Mouse (Mus musculus): Measurements from ENCODE around the gene Lnpk. TPM values are rescaled to one million over a fixed set of nuclear protein-coding genes. Genes with fewer than 3 reads are reported as not detected.

Gene Lnpk
- total and polyA plus RNA-seq, 2 experiments, result 1.9 to 8.3 TPM

GRCm38 (mm10) chr2:74488443-74488842 is 90.8 kb downstream of the Lnpk start:
- Histone ChIP-seq H3K27ac (replicated peaks; ENCODE audit: insufficient read depth, low read depth, low read length) (no peak overlapping the region), H3K9ac (ENCODE audit: low read depth, low read length) (no peak overlapping the region), H3K79me2 (ENCODE audit: control insufficient read depth, insufficient read depth, low read length) (no peaks in the 10 kb centered on the region), H3K4me1 (ENCODE audit: control insufficient read depth, insufficient read depth, low read length) (no peaks in the 10 kb centered on the region), H3K36me3 (ENCODE audit: control insufficient read depth, insufficient read depth, low read length) (no peaks in the 10 kb centered on the region), H3K4me3 (ENCODE audit: insufficient read depth, low read depth, low read length) (no peak overlapping the region), H3K27me3 (ENCODE audit: control insufficient read depth, insufficient read depth, low read length) (no peaks in the 10 kb centered on the region)
- TF ChIP-seq CTCF (IDR thresholded peaks at IDR 0.05; ENCODE audit: low read depth, low read length) (no peak), POLR2A (IDR thresholded peaks at IDR 0.05; ENCODE audit: extremely low read depth, insufficient read depth, low read length) (no peak)
- DNase-seq (ENCODE audit: extremely low read depth, low read depth, low spot score), result no peak
- 82% methylated on average over 7 of the region's 7 CpGs for WGBS

- H3K9ac ChIP-seq (ENCODE audit: low read depth, low read length), result no peak overlapping the region
- 75% methylated on average over 10 of the region's 10 CpGs for WGBS
- DNase-seq (ENCODE audit: extremely low read depth, low read depth, low spot score), result no peak
- no peaks in the 10 kb centered on the region for H3K4me1 ChIP-seq (ENCODE audit: control insufficient read depth, insufficient read depth, low read length)
- no peak for TF ChIP-seq CTCF (IDR thresholded peaks at IDR 0.05; ENCODE audit: low read depth, low read length)
- TF ChIP-seq POLR2A (IDR thresholded peaks at IDR 0.05; ENCODE audit: extremely low read depth, insufficient read depth, low read length), result no peak
- no peaks in the 10 kb centered on the region for H3K36me3 ChIP-seq (ENCODE audit: control insufficient read depth, insufficient read depth, low read length)
- no peaks in the 10 kb centered on the region; the same call in 1 of the 2 replicates for H3K27me3 ChIP-seq (ENCODE audit: control insufficient read depth, insufficient read depth, low read length)
- H3K4me3 ChIP-seq (ENCODE audit: insufficient read depth, low read depth, low read length), result no peak overlapping the region
- H3K79me2 ChIP-seq (ENCODE audit: control insufficient read depth, insufficient read depth, low read length), result no peaks in the 10 kb centered on the region
- no peak overlapping the region for H3K27ac ChIP-seq (replicated peaks; ENCODE audit: insufficient read depth, low read depth, low read length)
Measured at GRCm38 (mm10) chr2:74482651-74483050, 96.6 kb downstream of the Lnpk start.

GRCm38 (mm10) chr2:74482086-74482485 is 97.1 kb downstream of the Lnpk start:
- Histone ChIP-seq H3K27me3 (ENCODE audit: control insufficient read depth, insufficient read depth, low read length) (no peaks in the 10 kb centered on the region; the same call in 1 of the 2 replicates), H3K4me1 (ENCODE audit: control insufficient read depth, insufficient read depth, low read length) (no peaks in the 10 kb centered on the region), H3K4me3 (ENCODE audit: insufficient read depth, low read depth, low read length) (no peak overlapping the region), H3K79me2 (ENCODE audit: control insufficient read depth, insufficient read depth, low read length) (no peaks in the 10 kb centered on the region), H3K36me3 (ENCODE audit: control insufficient read depth, insufficient read depth, low read length) (no peaks in the 10 kb centered on the region), H3K27ac (replicated peaks; ENCODE audit: insufficient read depth, low read depth, low read length) (no peak overlapping the region), H3K9ac (ENCODE audit: low read depth, low read length) (no peak overlapping the region)
- no peak for TF ChIP-seq CTCF (IDR thresholded peaks at IDR 0.05; ENCODE audit: low read depth, low read length)
- TF ChIP-seq POLR2A (IDR thresholded peaks at IDR 0.05; ENCODE audit: extremely low read depth, insufficient read depth, low read length), result no peak
- DNase-seq (ENCODE audit: extremely low read depth, low read depth, low spot score), result no peak
- WGBS, result 87% methylated on average over 10 of the region's 10 CpGs

Other genes starting within 250 kb of the Lnpk start
- gene Evx2, start 80.1 kb upstream of the Lnpk start, total RNA-seq (2014; rRNA removed), result not detected in 2 replicates
- not detected in 2 replicates for gene Evx2, start 80.1 kb upstream of the Lnpk start, polyA plus RNA-seq (2012; rRNA removed)
- not detected in 2 replicates for gene Hoxd13, start 88.9 kb upstream of the Lnpk start, total RNA-seq (2014; rRNA removed)
- not detected in 2 replicates for gene Hoxd13, start 88.9 kb upstream of the Lnpk start, polyA plus RNA-seq (2012; rRNA removed)
- not detected in 2 replicates for gene Hoxd12, start 95.6 kb upstream of the Lnpk start, total RNA-seq (2014; rRNA removed)
- gene Hoxd12, start 95.6 kb upstream of the Lnpk start, polyA plus RNA-seq (2012; rRNA removed), result not detected in 2 replicates
- not detected in 2 replicates for gene Hoxd11, start 100.1 kb upstream of the Lnpk start, total RNA-seq (2014; rRNA removed)
- gene Hoxd11, start 100.1 kb upstream of the Lnpk start, polyA plus RNA-seq (2012; rRNA removed), result not detected in 2 replicates
- not detected in 2 replicates for gene Hoxd10, start 112.5 kb upstream of the Lnpk start, total RNA-seq (2014; rRNA removed)
- gene Hoxd10, start 112.5 kb upstream of the Lnpk start, polyA plus RNA-seq (2012; rRNA removed), result not detected in 2 replicates
- not detected in 2 replicates for gene Hoxd9, start 118.3 kb upstream of the Lnpk start, total RNA-seq (2014; rRNA removed)
- not detected in 2 replicates for gene Hoxd9, start 118.3 kb upstream of the Lnpk start, polyA plus RNA-seq (2012; rRNA removed)
- gene Hoxd8, start 125.2 kb upstream of the Lnpk start, total RNA-seq (2014; rRNA removed), result 0.07 TPM in 1 of 2 replicates, not detected in the other
- gene Hoxd8, start 125.2 kb upstream of the Lnpk start, polyA plus RNA-seq (2012; rRNA removed), result 0.06 TPM in 1 of 2 replicates, not detected in the other
- not detected in 2 replicates for gene Hoxd3, start 132.5 kb upstream of the Lnpk start, total RNA-seq (2014; rRNA removed)
- gene Hoxd3, start 132.5 kb upstream of the Lnpk start, polyA plus RNA-seq (2012; rRNA removed), result not detected in 2 replicates
- gene Hoxd4, start 132.5 kb upstream of the Lnpk start, total RNA-seq (2014; rRNA removed), result 0.09 and 0.13 TPM in 2 replicates
- gene Hoxd4, start 132.5 kb upstream of the Lnpk start, polyA plus RNA-seq (2012; rRNA removed), result 0.05 TPM in 1 of 2 replicates, not detected in the other
- gene Gm28230, start 147.3 kb upstream of the Lnpk start, total RNA-seq (2014; rRNA removed), result not detected in 2 replicates
- not detected in 2 replicates for gene Gm28230, start 147.3 kb upstream of the Lnpk start, polyA plus RNA-seq (2012; rRNA removed)
- not detected in 2 replicates for gene Hoxd1, start 183.5 kb upstream of the Lnpk start, total RNA-seq (2014; rRNA removed)
- gene Hoxd1, start 183.5 kb upstream of the Lnpk start, polyA plus RNA-seq (2012; rRNA removed), result not detected in 2 replicates
- gene Mtx2, start 246.4 kb upstream of the Lnpk start, total RNA-seq (2014; rRNA removed), result 51.7 and 66.2 TPM in 2 replicates
- gene Mtx2, start 246.4 kb upstream of the Lnpk start, polyA plus RNA-seq (2012; rRNA removed), result 43.0 and 52.1 TPM in 2 replicates